Mouse (Mus musculus): ENCODE data around the gene Usp19.

Gene Usp19

DNA sequence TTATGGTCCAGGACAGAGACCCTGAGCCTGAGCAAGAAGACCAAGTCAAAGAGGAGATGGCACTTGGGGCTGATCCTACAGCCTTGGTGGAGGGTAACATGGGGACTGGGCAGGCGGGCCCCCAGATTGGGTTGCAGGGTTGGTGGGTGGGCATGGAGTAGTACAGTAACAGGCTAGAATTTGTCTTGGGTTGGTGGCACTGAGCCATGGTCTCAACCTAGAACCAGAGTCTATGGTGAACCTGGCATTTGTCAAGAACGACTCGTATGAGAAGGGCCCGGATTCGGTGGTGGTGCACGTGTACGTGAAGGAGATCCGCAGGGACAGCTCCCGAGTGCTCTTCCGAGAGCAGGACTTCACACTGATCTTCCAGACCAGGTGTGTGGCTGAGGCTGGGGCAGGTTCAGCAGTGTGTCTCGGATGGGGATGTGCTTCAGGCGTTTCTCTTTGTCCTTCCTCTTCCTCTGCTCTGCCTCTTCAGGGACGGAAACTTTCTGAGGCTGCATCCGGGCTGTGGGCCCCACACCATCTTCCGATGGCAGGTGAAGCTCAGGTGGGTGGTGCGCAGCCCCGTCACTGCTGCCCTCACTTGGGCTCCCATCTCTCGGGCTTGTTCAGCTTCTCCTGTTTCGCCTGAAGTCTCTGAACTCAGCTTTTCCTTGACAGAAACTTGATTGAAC, 3.9 kb downstream of the Usp19 start:
- no peak for DNase-seq (ENCODE audit: low read depth, low spot score)

DNA sequence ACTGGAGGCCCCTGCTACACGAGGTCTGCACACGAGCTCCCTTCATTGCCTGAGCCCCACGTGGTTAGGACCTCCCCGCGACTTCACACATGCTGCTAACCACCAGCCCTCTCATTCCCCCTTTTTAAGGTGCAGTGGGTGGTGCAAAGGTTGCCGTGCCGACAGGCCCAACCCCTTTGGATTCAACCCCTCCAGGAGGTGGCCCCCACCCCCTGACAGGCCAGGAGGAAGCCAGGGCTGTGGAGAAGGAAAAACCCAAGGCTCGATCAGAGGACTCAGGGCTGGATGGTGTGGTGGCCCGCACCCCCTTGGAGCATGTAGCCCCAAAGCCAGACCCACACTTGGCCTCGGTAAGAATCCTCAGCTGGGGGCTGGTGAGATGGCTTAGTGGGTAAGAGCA, 4.5 kb downstream of the Usp19 start:
- peak; percentile 26 for DNase-seq (ENCODE audit: low read depth, low spot score)

DNA sequence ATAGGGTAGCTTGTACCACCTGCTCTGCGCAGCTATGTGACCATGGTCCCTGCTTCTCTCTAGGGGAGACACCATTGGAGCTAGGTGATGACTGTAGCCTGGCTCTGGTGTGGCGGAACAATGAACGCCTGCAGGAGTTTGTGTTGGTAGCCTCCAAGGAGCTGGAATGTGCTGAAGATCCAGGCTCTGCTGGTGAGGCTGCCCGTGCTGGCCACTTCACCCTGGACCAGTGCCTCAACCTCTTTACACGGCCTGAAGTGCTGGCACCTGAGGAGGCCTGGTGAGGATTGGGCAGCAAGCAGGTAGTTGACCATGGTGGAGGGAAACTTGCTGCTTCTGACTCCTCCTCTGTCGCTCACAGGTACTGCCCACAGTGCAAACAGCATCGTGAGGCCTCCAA, 8.8 kb downstream of the Usp19 start:
- DNase-seq (ENCODE audit: low read depth, low spot score) = no peak

GRCm38 (mm10) chr9:108499943-108500342, 9.5 kb downstream of the Usp19 start:
- DNase-seq (ENCODE audit: low read depth, low spot score) = no peak

- DNase-seq (ENCODE audit: low read depth, low spot score) = no peak
Observed at GRCm38 (mm10) chr9:108506901-108507300, 16.5 kb downstream of the Usp19 start.

DNA sequence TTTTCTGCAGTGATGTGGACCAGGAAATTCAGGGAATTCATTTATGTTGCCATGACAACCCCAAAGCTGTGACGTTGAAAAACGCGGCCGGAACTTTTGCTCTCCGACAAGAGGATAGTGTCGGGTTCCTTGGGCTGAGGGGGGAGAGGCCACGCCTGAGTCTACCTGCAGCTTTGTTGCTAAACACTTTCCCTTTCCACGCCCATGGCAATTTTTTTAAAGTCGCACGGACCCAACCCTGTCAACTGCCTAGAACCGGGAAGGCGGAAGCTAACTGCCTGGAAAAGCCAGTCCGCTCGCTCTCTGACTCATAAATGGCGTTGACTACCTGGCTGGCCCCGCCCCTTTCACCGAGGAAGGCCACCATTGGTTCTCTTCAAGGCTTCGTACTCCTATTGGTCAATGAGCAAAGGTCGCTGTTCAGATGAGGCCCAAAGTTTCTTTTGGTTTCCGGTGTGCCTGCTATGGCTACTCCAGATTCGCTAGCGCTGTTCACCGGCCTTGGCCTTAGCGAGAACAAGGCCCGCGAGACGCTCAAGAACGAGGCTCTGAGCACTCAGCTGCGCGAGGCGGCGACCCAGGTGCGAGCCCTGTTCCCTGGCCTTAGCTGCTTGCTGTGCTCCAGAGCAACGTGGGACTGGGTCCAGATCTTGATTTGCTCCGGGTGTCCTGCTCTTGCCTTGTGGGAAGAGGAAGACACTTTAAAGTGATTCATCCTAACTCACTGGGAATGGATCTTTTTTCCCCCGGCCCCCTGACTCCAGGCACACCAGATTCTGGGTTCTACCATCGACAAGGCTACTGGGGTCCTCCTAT, 17.4 kb downstream of the Usp19 start, which contains the start of gene Qars:
Gene Qars, plus strand, starts transcription at position 88 of the 816 bp plus-strand sequence.
- DNase-seq (ENCODE audit: low read depth, low spot score) = peak; percentile 100

GRCm38 (mm10) chr9:108508776-108509175, 18.4 kb downstream of the Usp19 start:
- DNase-seq (ENCODE audit: low read depth, low spot score) = no peak

DNA sequence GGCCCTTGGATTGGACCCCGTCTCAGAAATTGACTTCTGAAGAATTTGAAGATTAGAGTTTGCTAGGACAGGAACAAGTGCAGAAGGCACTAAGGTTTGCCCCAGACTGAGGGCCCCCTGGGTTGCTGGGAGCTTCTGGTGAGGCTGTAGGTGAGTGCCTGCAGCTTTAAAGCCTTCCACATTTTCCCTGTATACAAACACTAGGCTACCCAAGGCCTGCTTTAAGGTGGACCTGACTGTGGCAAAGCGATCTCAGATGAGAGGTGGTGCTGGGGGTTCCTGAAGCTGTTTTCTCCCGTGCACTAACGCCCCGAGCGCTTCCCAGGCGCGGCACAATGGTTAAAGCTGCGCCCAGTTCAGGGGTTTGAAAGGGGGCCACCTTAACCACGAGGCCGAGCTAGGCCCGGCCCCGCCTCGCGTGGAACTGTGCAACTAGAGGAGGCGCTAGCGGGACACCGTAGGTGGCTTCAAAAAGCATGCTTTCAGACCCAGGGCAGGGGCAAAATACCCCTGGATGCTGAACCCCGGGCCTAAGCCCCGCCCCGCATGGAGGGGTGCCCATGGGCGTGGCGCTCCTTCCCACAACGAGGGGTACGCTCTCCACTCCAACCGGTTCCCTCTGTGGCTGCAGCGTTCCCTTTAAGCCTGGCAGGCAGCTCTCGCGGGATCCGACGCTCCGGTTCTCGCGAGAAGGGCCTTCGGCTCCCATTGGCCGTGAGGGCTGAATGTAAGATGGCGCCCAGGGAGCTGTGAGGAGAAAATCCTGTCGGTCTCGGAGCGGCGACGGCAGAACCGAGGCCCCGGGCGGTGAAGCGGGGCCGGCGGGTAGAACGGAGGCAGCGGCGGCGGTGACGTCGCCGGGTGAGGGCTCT, 26.2 kb downstream of the Usp19 start, which contains the start of gene Qrich1:
Gene Qrich1, plus strand, starts transcription at position 427 of the 872 bp plus-strand sequence.
- peak; percentile 99 for DNase-seq (ENCODE audit: low read depth, low spot score)

DNA sequence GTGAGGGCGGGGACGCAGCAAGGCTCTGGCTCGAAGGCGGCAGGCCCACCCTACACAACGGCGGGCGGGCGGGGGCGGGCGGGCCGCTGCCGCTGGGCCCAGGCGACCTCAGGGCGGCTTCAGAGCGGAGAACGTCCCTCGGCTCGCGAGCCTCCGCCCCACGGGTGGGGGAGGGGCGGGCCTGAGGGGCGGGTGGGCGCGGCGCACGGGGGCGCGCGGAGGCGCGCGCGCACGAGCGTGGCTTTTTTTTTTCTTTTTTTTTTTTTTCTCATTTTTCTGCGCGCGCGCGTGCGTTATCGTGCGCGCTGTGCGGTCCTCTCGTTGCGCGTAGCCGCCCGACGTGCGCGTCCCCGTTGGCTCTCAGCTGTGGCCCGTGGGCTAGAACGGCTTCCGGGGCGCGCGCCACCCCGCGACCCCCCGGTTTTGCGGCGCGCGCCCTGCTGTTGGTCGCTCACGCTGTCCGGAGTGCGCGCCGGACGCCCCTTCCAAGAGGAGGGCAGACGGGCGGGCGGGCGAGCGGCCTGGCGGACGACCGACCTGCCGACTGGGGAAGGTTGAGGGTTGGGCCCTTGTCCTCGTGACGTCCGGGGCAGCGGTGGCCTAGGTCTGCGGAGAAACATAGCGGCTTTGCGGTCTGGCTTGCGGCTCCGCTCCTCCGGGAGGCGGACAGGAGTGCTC, 27.0 kb downstream of the Usp19 start:
- peak; percentile 90 for DNase-seq (ENCODE audit: low read depth, low spot score)

DNA sequence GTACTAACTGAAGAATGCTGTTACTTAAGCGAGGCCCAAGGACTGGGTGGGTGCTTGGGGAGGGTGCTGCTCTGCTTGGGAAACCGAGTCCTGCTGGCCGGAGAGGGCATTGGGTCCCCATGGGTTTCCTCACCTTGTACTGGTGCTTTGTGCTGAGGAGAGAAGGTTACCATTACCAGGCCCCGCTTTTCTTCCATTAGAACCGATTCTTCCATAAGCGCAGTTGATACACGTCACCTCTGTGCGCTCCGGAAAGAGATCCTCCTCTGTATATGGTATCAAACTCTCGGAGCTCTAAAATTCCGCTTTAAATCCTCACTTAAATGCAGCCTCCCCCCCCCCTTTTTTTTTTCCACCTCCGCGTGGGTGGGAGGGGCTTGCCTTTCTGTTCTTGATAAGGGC, 27.5 kb downstream of the Usp19 start:
- peak; percentile 87 for DNase-seq (ENCODE audit: low read depth, low spot score)

DNA sequence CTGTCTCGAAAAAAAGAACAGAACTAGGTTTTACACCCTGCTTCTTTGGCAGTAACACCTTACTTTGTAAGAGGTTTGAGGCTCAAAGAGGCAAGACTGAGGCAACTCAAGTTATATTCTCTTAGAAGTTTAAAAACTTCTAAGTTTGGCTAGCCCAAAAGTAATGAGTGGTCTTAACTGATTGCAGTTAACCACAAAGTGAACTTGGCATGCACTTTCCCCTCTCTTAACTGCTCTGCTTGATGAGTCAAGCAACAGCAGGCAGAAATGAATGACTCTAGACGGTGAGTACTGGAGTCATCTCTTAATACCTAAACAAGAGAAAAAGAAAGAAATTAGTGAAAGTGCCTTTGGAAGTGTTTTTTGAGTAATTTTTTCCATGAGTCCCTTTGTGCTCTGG, 31.2 kb downstream of the Usp19 start:
- DNase-seq (ENCODE audit: low read depth, low spot score) = no peak

- no peak for DNase-seq (ENCODE audit: low read depth, low spot score)
Observed at GRCm38 (mm10) chr9:108523341-108523740, 32.9 kb downstream of the Usp19 start.

DNA sequence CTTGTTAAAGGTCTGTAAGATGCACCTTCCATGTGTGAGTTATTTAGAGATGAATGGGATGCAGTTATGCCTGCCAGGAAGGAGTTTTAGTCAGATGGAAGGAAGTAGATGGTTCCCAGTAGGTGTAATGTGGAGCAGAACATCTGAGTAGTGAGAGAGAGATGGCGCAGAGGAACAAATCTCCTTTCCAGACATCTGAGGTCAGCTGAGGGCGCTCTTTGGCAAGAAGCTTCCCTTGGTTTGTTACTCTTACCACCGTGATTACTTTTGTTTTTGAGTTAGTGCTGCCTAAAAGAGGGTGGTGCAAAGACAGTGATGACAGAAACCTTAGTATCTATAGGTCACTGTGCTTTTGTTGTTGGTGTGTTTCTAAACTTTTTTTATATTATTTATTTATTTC, 35.0 kb downstream of the Usp19 start:
- DNase-seq (ENCODE audit: low read depth, low spot score) = no peak

GRCm38 (mm10) chr9:108530954-108531353, 40.6 kb downstream of the Usp19 start:
- DNase-seq (ENCODE audit: low read depth, low spot score) = no peak

DNA sequence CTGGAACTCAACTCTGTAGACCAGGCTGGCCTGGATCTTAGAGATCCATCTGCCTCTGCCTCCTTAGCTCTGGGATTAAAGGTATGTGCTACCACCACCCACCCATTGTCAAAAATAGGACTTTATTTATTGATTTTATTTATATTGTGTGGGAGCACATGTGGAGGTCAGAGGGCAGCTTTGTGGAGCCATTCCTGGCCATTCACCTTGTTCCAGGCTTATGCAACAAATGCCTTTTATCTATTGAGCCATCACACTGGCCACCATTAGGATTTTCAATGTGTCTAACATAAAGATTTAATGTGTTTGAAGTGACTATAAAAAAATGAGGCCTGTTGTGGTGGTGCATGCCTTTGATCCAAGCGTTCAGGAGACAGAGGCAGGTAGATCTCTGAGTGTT, 41.1 kb downstream of the Usp19 start:
- DNase-seq (ENCODE audit: low read depth, low spot score) = no peak

DNA sequence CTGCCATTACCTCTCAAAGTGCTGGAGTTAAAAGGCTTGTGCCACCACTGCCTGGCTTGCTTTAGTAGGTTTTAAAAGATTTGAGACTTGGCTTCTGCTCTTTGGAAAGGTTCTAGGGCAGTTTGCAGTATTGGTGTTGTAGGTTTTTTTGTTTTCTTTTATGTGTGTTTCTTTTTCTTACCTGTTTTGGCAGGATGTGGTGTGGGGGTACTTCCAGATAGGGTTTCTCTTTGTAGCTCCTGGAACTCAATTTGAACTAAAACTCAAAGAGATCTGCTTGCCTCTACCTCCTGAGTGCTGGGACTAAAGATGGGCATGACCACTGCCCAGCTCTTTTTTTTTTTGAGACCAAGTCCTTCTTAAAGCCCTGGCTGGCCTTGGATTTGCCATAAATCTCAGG, 50.4 kb downstream of the Usp19 start:
- no peak for DNase-seq (ENCODE audit: low read depth, low spot score)

- no peak for DNase-seq (ENCODE audit: low read depth, low spot score)
Observed at GRCm38 (mm10) chr9:108545986-108546385, 55.6 kb downstream of the Usp19 start.

GRCm38 (mm10) chr9:108546875-108547274, 56.5 kb downstream of the Usp19 start:
- DNase-seq (ENCODE audit: low read depth, low spot score) = no peak
